28 mouse cellular contexts compared by ENCODE assay signal in genomic region chr4:48672915-48673314, GRCm38 (mm10). TPM values are rescaled to one million over a fixed set of nuclear protein-coding genes. Genes with fewer than 3 reads are reported as not detected.
DNase-seq lines count a peak whose midpoint lies in the region; ATAC-seq and TF ChIP-seq lines count a peak whose summit lies in the region.
"Had no signal": no experiment of that assay in that cellular context is flagged by ENCODE, and none has a peak within 500 bp of the region (broad histone marks: within the 10 kb centered on the region; RNA-seq: fewer than 3 reads in every experiment).

No protein-coding gene starts in this region.

- no peak for TF ChIP-seq CTCF in kidney, postnatal 0 days (IDR thresholded peaks at IDR 0.05; ENCODE audit: low read depth)
- no peak for TF ChIP-seq CTCF in testis, adult 2 months (IDR thresholded peaks at IDR 0.05; ENCODE audit: control insufficient read depth, insufficient read depth, insufficient replicate concordance, low read depth, low read length)

- no peaks in the 10 kb centered on the region for H3K9me3 ChIP-seq in intestine, embryonic 14.5 days (ENCODE audit: control insufficient read depth, low read length)
- H3K9me3 ChIP-seq in intestine, embryonic 16.5 days (ENCODE audit: control insufficient read depth, low read length) = no peaks in the 10 kb centered on the region
- H3K9me3 ChIP-seq in kidney, postnatal 0 days (replicated peaks; ENCODE audit: low read length) = no peaks in the 10 kb centered on the region
- no peaks in the 10 kb centered on the region for H3K9me3 ChIP-seq in lung, embryonic 15.5 days
- H3K9me3 ChIP-seq: embryonic facial prominence, embryonic 10.5 days; embryonic facial prominence, embryonic 13.5 days; forebrain, embryonic 12.5 days; forebrain, embryonic 15.5 days; heart, embryonic 12.5 days; heart, embryonic 15.5 days; hindbrain, embryonic 10.5 days had no signal

- H3K27ac ChIP-seq in intestine, embryonic 14.5 days (ENCODE audit: low read depth) = peak overlapping the region; percentile 22; the same call in 1 of the 2 replicates
- H3K27ac ChIP-seq in intestine, embryonic 16.5 days (ENCODE audit: low read length) = no peak overlapping the region
- H3K27ac ChIP-seq in kidney, postnatal 0 days = no peak overlapping the region
- peak overlapping the region; percentile 14; the same call in 1 of the 2 replicates for H3K27ac ChIP-seq in lung, embryonic 15.5 days
- H3K27ac ChIP-seq in testis, adult 2 months (ENCODE audit: control insufficient read depth, insufficient read depth, low read depth, low read length) = 0 out of 2 replicates have a peak overlapping the region, but pooled peaks have one; percentile 56
- H3K27ac ChIP-seq: embryonic facial prominence, embryonic 10.5 days; embryonic facial prominence, embryonic 13.5 days; forebrain, embryonic 12.5 days; forebrain, embryonic 15.5 days; heart, embryonic 15.5 days; hindbrain, embryonic 10.5 days had no signal

- peaks cover 44% of the 10 kb centered on the region for H3K36me3 ChIP-seq in intestine, embryonic 14.5 days (ENCODE audit: control insufficient read depth, insufficient read depth, low read length)
- no peaks in the 10 kb centered on the region for H3K36me3 ChIP-seq in intestine, embryonic 16.5 days (ENCODE audit: control insufficient read depth, insufficient read depth, low read length)
- H3K36me3 ChIP-seq in kidney, postnatal 0 days (ENCODE audit: insufficient read depth, low read length) = peaks cover 9% of the 10 kb centered on the region; the same call in 1 of the 2 replicates
- peaks cover 10% of the 10 kb centered on the region; the same call in 1 of the 2 replicates for H3K36me3 ChIP-seq in lung, embryonic 15.5 days
- H3K36me3 ChIP-seq in testis, adult 2 months (ENCODE audit: control insufficient read depth, insufficient read depth, low read length) = no peaks in the 10 kb centered on the region

- ATAC-seq in intestine, embryonic 14.5 days (replicated peaks; ENCODE audit: low FRiP score, low TSS enrichment, low read depth) = no peak
- no peak for ATAC-seq in intestine, embryonic 16.5 days
- no peak for ATAC-seq in kidney, postnatal 0 days (replicated peaks; ENCODE audit: low FRiP score, low read depth)
- no peak for ATAC-seq in lung, embryonic 15.5 days (ENCODE audit: borderline replicate concordance, extremely low read depth, low FRiP score, low TSS enrichment)
- ATAC-seq: activated CD4-positive, CD25-positive, alpha-beta regulatory T cell, adult 4 months; forebrain, embryonic 15.5 days had no signal

- no peak overlapping the region for H3K9ac ChIP-seq in intestine, embryonic 14.5 days (ENCODE audit: low read length)
- no peak overlapping the region for H3K9ac ChIP-seq in intestine, embryonic 16.5 days (ENCODE audit: low read depth, low read length)
- H3K9ac ChIP-seq in kidney, postnatal 0 days (ENCODE audit: low read depth, low read length) = no peak overlapping the region
- H3K9ac ChIP-seq in lung, embryonic 15.5 days = no peak overlapping the region
- H3K9ac ChIP-seq: embryonic facial prominence, embryonic 13.5 days; forebrain, embryonic 12.5 days; forebrain, embryonic 15.5 days; heart, embryonic 12.5 days; heart, embryonic 15.5 days had no signal

- DNase-seq in intestine, embryonic 14.5 days (ENCODE audit: low spot score) = peak; percentile 41
- DNase-seq in kidney, postnatal 0 days (ENCODE audit: low spot score) = peak; percentile 40
- DNase-seq in kidney, postnatal 25 days = no peak
- no peak for DNase-seq in lung, postnatal 10 days
- DNase-seq in testis, postnatal 10 days (ENCODE audit: low spot score) = no peak
- DNase-seq: adrenal gland, adult 8-10 months; adrenal gland, postnatal 25 days; cerebellum, adult 11-12 months; cerebellum, adult 8-10 months; cerebellum, postnatal 10 days; cerebellum, postnatal 36 days; embryo, embryonic 11 days; gastrocnemius, postnatal 25 days; heart, adult 18-20 months; heart, postnatal 10 days; heart, postnatal 36 days had no signal

- no peaks in the 10 kb centered on the region for H3K27me3 ChIP-seq in intestine, embryonic 14.5 days (replicated peaks; ENCODE audit: control insufficient read depth, insufficient read depth, low read length)
- H3K27me3 ChIP-seq in intestine, embryonic 16.5 days (replicated peaks; ENCODE audit: control insufficient read depth, insufficient read depth, low read length) = no peaks in the 10 kb centered on the region
- H3K27me3 ChIP-seq in kidney, postnatal 0 days (ENCODE audit: insufficient read depth, low read length) = no peaks in the 10 kb centered on the region
- no peaks in the 10 kb centered on the region for H3K27me3 ChIP-seq in lung, embryonic 15.5 days
- H3K27me3 ChIP-seq in testis, adult 2 months (ENCODE audit: control insufficient read depth, insufficient read depth, low read length) = no peaks in the 10 kb centered on the region
- H3K27me3 ChIP-seq: embryonic facial prominence, embryonic 13.5 days; forebrain, embryonic 12.5 days; forebrain, embryonic 15.5 days; heart, embryonic 12.5 days; heart, embryonic 15.5 days had no signal

- H3K4me3 ChIP-seq in intestine, embryonic 14.5 days (ENCODE audit: low read depth, low read length) = no peak overlapping the region
- H3K4me3 ChIP-seq in intestine, embryonic 16.5 days (ENCODE audit: low read length) = no peak overlapping the region
- H3K4me3 ChIP-seq in kidney, postnatal 0 days (replicated peaks; ENCODE audit: low read depth, low read length) = no peak overlapping the region
- no peak overlapping the region for H3K4me3 ChIP-seq in lung, embryonic 15.5 days
- no peak overlapping the region for H3K4me3 ChIP-seq in testis, adult 2 months (ENCODE audit: control insufficient read depth, low read depth, low read length)
- H3K4me3 ChIP-seq: embryonic facial prominence, embryonic 10.5 days; embryonic facial prominence, embryonic 13.5 days; erythroblast, embryonic 14.5 days; forebrain, embryonic 12.5 days; forebrain, embryonic 15.5 days; heart, embryonic 12.5 days; heart, embryonic 15.5 days; hindbrain, embryonic 10.5 days had no signal

- H3K4me1 ChIP-seq in intestine, embryonic 14.5 days (replicated peaks; ENCODE audit: control insufficient read depth, insufficient read depth, low read length) = 0 out of 2 replicates have a peak, but pooled peaks cover 3% of the 10 kb centered on the region
- H3K4me1 ChIP-seq in intestine, embryonic 16.5 days (ENCODE audit: control insufficient read depth, insufficient read depth, low read length) = 0 out of 2 replicates have a peak, but pooled peaks cover 3% of the 10 kb centered on the region
- H3K4me1 ChIP-seq in kidney, postnatal 0 days (replicated peaks; ENCODE audit: insufficient read depth, low read length) = no peaks in the 10 kb centered on the region
- peaks cover 10% of the 10 kb centered on the region; the same call in 1 of the 2 replicates for H3K4me1 ChIP-seq in lung, embryonic 15.5 days
- H3K4me1 ChIP-seq in testis, adult 2 months (ENCODE audit: control insufficient read depth, insufficient read depth, low read length) = no peaks in the 10 kb centered on the region; the same call in 1 of the 2 replicates
- H3K4me1 ChIP-seq: embryonic facial prominence, embryonic 10.5 days; embryonic facial prominence, embryonic 13.5 days; forebrain, embryonic 12.5 days; forebrain, embryonic 15.5 days; hindbrain, embryonic 10.5 days had no signal

- no peak overlapping the region for H3K4me2 ChIP-seq in intestine, embryonic 14.5 days (ENCODE audit: low read length)
- no peak overlapping the region for H3K4me2 ChIP-seq in intestine, embryonic 16.5 days (ENCODE audit: low read depth, low read length)
- H3K4me2 ChIP-seq in kidney, postnatal 0 days (ENCODE audit: low read length) = no peak overlapping the region
- no peak overlapping the region for H3K4me2 ChIP-seq in lung, embryonic 15.5 days
- H3K4me2 ChIP-seq: embryonic facial prominence, embryonic 13.5 days; forebrain, embryonic 12.5 days; forebrain, embryonic 15.5 days; heart, embryonic 12.5 days; heart, embryonic 15.5 days had no signal

- no peak for TF ChIP-seq POLR2A in testis, adult 2 months (IDR thresholded peaks at IDR 0.05; ENCODE audit: control insufficient read depth, low read depth, low read length)

- 66% methylated on average over 5 of the region's 5 CpGs for WGBS in intestine, embryonic 14.5 days
- WGBS in intestine, embryonic 16.5 days = 71% methylated on average over 5 of the region's 5 CpGs
- WGBS in kidney, postnatal 0 days = 73% methylated on average over 5 of the region's 5 CpGs
- 50% methylated on average over 5 of the region's 5 CpGs for WGBS in lung, embryonic 15.5 days

RNA-seq across cellular contexts. Expression of gene Cavin4, which starts 9.6 kb away (rescaled TPM):
- polyA plus RNA-seq in intestine, embryonic 14.5 days (2014; fragmentation: Nextera tagmentation; extraction: Ambion mirVana) = 0.81 and 0.89 TPM in 2 replicates
- 0.09 and 0.18 TPM in 2 replicates for polyA plus RNA-seq in intestine, embryonic 16.5 days (2015; fragmentation: Nextera tagmentation; extraction: Ambion mirVana)
- 0.26 and 0.38 TPM in 2 replicates for polyA plus RNA-seq in kidney, postnatal 0 days (2015; fragmentation: Nextera tagmentation; extraction: Ambion mirVana)
- 0.85 and 1.1 TPM in 2 replicates for polyA plus RNA-seq in lung, embryonic 15.5 days (2015; fragmentation: Nextera tagmentation; extraction: Ambion mirVana)
- 0.65 and 0.71 TPM in 2 replicates for polyA plus RNA-seq in testis, adult 2 months (2012; rRNA removed)
- polyA plus RNA-seq: activated CD4-positive, CD25-positive, alpha-beta regulatory T cell, adult 4 months; erythroblast, embryonic 14.5 days had no signal

Comparison
In these comparisons a context has a peak if more than half of its experiments do, and no peak if none do; other contexts are left out.
1. DNase-seq: peak in intestine, embryonic 14.5 days (single experiment) and kidney, postnatal 0 days (single experiment); none in kidney, postnatal 25 days (0 of 2), lung, postnatal 10 days (single experiment) and testis, postnatal 10 days (single experiment).
2. H3K27ac ChIP-seq: peak in intestine, embryonic 14.5 days (single experiment), lung, embryonic 15.5 days (single experiment) and testis, adult 2 months (single experiment); none in intestine, embryonic 16.5 days (single experiment) and kidney, postnatal 0 days (single experiment).